Mouse (Mus musculus) liver, embryonic 11.5 days (tissue): ENCODE results near the gene Ovol2. TPM values are rescaled to one million over a fixed set of nuclear protein-coding genes. Genes with fewer than 3 reads are reported as not detected.

Source experiments
- ATAC-seq: fragments of 200-750 bp; cut with Nextera tagmentation; replicated peaks from 2 replicates; pipeline ENCODE4 v1.8.0; 2017; ENCODE audit warnings: moderate number of reproducible peaks, mild to moderate bottlenecking, moderate TSS enrichment, moderate library complexity; ENCODE audit not compliant: low FRiP score
- DNase-seq: peaks from one replicate; pipeline ENCODE4 v3.0.0-alpha.2; 2017; ENCODE audit warnings: low spot score
- H3K27ac ChIP-seq: fragments of 300-500 bp; sonication (generic); 2 replicates; pipeline ENCODE4 v1.5.1; 2014; ENCODE audit warnings: mild to moderate bottlenecking, low read depth, low read length, control low read depth
- H3K27me3 ChIP-seq: fragments of 300-500 bp; sonication (generic); replicated peaks from 2 replicates; pipeline ENCODE4 v1.6.1; 2014; ENCODE audit warnings: low read length, mixed read lengths; ENCODE audit not compliant: control insufficient read depth, insufficient read depth
- H3K36me3 ChIP-seq: fragments of 300-500 bp; sonication (generic); 2 replicates; pipeline ENCODE4 v1.6.1; 2014; ENCODE audit warnings: mild to moderate bottlenecking, low read length, moderate library complexity, mixed read lengths; ENCODE audit not compliant: control insufficient read depth, insufficient read depth
- H3K4me1 ChIP-seq: fragments of 300-500 bp; sonication (generic); replicated peaks from 2 replicates; pipeline ENCODE4 v1.6.1; 2014; ENCODE audit warnings: low read length, mixed read lengths; ENCODE audit not compliant: control insufficient read depth, insufficient read depth
- H3K4me2 ChIP-seq: fragments of 300-500 bp; sonication (generic); 2 replicates; pipeline ENCODE4 v1.6.1; 2014; ENCODE audit warnings: mild to moderate bottlenecking, control low read depth, moderate library complexity
- H3K4me3 ChIP-seq: fragments of 300-500 bp; sonication (generic); 2 replicates; pipeline ENCODE4 v1.5.1; 2014; ENCODE audit warnings: low read depth, low read length, control low read depth
- H3K9ac ChIP-seq: fragments of 300-500 bp; sonication (generic); 2 replicates; pipeline ENCODE4 v1.6.1; 2014; ENCODE audit warnings: low read depth, low read length, control low read depth
- H3K9me3 ChIP-seq: fragments of 300-500 bp; sonication (generic); 2 replicates; pipeline ENCODE4 v1.6.1; 2016; ENCODE audit warnings: low read length, inconsistent platforms, mixed read lengths; ENCODE audit not compliant: control insufficient read depth
- WGBS: fragments of 180-500 bp; shearing (Covaris S2); extraction: QIAGEN DNeasy Blood & Tissue Kit; methylation state at CpG from one replicate; pipeline ENCODE4 v1.1.7; 2014; 5-methylcytosine and 5-hydroxymethylcytosine counted together
- polyA plus RNA-seq: library from polyadenylated mRNA; unstranded; fragments of >200 nt; fragmentation: Nextera tagmentation; extraction: Ambion mirVana; gene quantifications from 2 replicates; pipeline ENCODE4 v1.2.1, GENCODE M21; 2014

Gene Ovol2
- polyA plus RNA-seq, 1 experiment from 2014 or later, result 0.14 TPM

- H3K27ac ChIP-seq, result no peak overlapping the region
- H3K36me3 ChIP-seq, result no peaks in the 10 kb centered on the region
- no peak overlapping the region for H3K9ac ChIP-seq
- 95% methylated on average over 11 of the region's 11 CpGs for WGBS
- H3K27me3 ChIP-seq, result no peaks in the 10 kb centered on the region
- ATAC-seq (no peak), DNase-seq (no peak)
- H3K4me2 ChIP-seq, result no peak overlapping the region
- no peaks in the 10 kb centered on the region for H3K9me3 ChIP-seq
- H3K4me3 ChIP-seq, result no peak overlapping the region
- peaks cover 8% of the 10 kb centered on the region for H3K4me1 ChIP-seq
Observed at GRCm38 (mm10) chr2:144301101-144301500, 30.8 kb downstream of the Ovol2 start.

DNA sequence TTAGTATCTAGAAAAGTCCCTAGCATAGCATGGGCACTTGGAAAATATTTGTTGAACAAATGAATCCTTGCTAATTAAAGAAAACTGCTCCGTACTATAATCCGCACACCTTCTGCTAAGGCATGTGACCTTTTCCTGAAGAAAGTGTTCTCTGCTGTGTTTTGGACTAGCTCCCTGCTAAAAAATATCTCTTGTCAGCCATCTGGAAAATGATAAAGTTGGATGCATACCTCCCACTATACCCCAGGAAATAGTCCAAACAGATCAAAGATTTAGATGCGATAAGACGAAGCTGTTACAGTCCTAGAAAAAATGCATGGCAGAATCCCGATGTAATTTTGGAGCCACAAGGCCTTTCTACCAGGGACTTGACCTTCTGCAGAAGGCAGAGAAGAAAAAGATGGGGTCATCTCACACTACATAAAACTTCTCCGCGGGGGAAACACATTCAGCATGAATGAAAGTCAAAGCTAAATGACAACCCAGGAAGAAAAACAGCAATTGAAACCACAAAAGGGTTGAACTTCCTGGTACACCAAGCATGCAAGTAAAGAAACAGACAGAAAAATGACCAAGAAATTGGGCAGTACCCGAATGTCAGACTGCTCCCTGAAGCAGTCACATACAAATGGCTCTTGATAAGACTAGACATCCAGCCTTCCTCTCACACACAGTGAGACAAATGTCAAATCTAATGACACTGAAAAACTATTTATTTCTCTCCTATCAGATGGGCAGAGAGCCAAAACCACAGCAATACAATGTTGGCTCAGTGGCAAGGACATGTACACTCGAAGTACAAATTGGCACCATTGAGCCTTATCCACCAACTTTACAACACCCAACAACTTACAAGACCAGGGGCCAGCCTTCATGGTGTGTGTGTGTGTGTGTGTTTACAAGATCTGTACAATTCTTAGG, 31.9 kb downstream of the Ovol2 start:
- Histone ChIP-seq H3K27me3 (no peaks in the 10 kb centered on the region), H3K4me3 (no peak overlapping the region), H3K4me2 (no peak overlapping the region), H3K9ac (no peak overlapping the region), H3K27ac (no peak overlapping the region), H3K4me1 (peaks cover 8% of the 10 kb centered on the region), H3K36me3 (no peaks in the 10 kb centered on the region), H3K9me3 (no peaks in the 10 kb centered on the region)
- WGBS, result 66% methylated on average over 9 of the region's 9 CpGs
- DNase-seq, result no peak
- no peak for ATAC-seq

DNA sequence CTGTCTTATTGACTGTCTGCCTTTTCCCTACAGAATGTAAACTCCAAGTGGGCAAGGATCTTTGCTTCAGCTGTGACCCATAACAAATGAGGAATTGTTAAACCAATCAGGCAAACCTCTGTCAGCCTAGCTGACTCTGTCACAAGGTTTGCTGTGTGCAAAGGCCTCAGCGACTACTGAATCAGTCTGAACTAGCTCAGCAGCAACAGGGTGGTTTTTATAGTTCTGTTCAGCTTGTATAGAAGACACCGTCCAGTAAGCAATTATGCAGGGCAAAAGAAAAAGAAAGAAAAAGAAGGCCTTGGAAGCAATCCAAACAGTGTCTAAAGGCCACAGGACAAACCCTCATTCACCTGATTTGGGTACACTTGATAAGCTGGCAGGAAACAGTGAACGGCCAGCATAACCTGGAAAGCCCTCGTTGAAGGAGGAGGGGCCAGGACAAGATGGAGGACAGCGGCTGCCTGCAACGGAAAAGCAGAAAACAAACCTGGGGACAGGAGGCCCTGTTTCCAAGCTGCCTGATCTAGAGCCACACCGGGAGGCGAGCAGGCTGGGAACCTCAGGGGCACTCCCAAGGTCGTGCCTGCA, 36.7 kb downstream of the Ovol2 start:
- H3K27me3 ChIP-seq, result no peaks in the 10 kb centered on the region
- no peak overlapping the region for H3K9ac ChIP-seq
- WGBS, result 57% methylated on average over 9 of the region's 9 CpGs
- H3K4me2 ChIP-seq, result no peak overlapping the region
- no peaks in the 10 kb centered on the region for H3K9me3 ChIP-seq
- H3K27ac ChIP-seq, result no peak overlapping the region
- ATAC-seq (no peak), DNase-seq (no peak)
- H3K36me3 ChIP-seq, result no peaks in the 10 kb centered on the region
- peaks cover 6% of the 10 kb centered on the region for H3K4me1 ChIP-seq
- H3K4me3 ChIP-seq, result no peak overlapping the region

DNA sequence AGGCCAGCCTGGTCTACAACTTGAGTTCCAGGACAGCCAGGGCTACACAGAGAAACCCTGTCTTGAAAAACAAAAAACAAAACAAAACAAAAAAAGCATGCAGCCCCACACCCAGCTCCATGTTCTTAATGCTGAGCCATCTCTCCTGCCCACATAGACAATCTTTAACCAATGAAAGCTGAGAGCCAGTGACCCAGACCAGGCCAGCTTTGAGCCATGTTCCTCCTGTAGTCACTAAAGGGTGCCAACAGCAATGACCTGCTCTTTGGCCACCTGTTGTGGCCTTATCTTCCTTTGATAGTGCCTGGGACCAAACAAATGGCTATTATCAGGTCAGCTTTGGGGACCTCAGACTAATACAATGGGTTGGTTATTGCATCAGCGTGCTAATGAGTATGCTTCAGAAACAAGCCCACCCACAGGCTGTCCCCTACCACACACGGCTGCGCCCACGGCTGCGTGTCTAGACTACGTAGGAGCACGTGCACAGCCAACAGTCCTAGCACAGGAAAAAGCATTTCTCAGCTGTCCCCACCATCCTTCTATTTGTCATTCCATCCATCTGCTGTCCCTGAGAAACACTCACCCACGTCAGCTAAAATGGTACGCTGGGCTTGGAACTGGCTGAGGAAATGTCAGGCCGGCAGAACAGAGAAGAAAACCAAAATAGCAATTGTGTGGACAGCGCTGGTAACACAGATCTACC, 40.2 kb downstream of the Ovol2 start:
- DNase-seq, result no peak
- no peak for ATAC-seq
- 79% methylated on average over 11 of the region's 11 CpGs for WGBS

GRCm38 (mm10) chr2:144290321-144290720, 41.6 kb downstream of the Ovol2 start:
- DNase-seq, result no peak
- 80% methylated on average over 7 of the region's 7 CpGs for WGBS

More for the DNA sequence above, 40.2 kb downstream of the Ovol2 start:
- no peaks in the 10 kb centered on the region for H3K36me3 ChIP-seq
- no peak overlapping the region for H3K4me3 ChIP-seq
- no peak overlapping the region for H3K4me2 ChIP-seq
- H3K27ac ChIP-seq, result no peak overlapping the region
- no peak overlapping the region for H3K9ac ChIP-seq
- no peaks in the 10 kb centered on the region for H3K9me3 ChIP-seq
- H3K27me3 ChIP-seq, result no peaks in the 10 kb centered on the region
- no peaks in the 10 kb centered on the region for H3K4me1 ChIP-seq

DNA sequence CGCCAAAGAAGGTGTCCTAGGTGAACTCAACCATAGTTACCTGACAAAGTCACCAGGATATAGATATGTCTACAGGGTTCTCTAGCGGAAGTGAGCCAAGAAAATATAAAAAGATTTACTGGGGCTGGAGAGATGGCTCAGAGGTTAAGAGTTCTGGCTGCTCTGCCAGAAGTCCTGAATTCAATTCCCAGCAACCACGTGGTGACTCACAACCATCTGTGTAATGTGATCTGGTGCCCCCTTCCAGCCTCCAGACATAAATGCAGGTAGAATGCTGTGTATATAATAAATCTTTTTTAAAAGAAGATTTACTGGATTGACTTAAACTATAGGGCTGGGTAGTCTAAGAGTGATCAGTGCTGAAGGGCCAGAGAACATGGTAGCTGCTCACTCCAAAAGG, 50.5 kb downstream of the Ovol2 start:
- WGBS, result 74% methylated on average over 3 of the region's 3 CpGs
- Histone ChIP-seq H3K4me3 (no peak overlapping the region), H3K27ac (no peak overlapping the region), H3K27me3 (no peaks in the 10 kb centered on the region), H3K36me3 (peaks cover 21% of the 10 kb centered on the region), H3K4me1 (no peaks in the 10 kb centered on the region; the same call in 1 of the 2 replicates), H3K9me3 (no peaks in the 10 kb centered on the region), H3K4me2 (no peak overlapping the region), H3K9ac (no peak overlapping the region)
- ATAC-seq, result no peak
- DNase-seq, result no peak

More at GRCm38 (mm10) chr2:144290321-144290720, 41.6 kb downstream of the Ovol2 start:
- Histone ChIP-seq H3K9me3 (no peaks in the 10 kb centered on the region), H3K4me2 (no peak overlapping the region), H3K4me3 (no peak overlapping the region), H3K36me3 (no peaks in the 10 kb centered on the region), H3K27me3 (no peaks in the 10 kb centered on the region), H3K27ac (no peak overlapping the region), H3K9ac (no peak overlapping the region), H3K4me1 (no peaks in the 10 kb centered on the region)
- ATAC-seq, result no peak

GRCm38 (mm10) chr2:144280568-144280967, 51.4 kb downstream of the Ovol2 start:
- H3K36me3 ChIP-seq, result peaks cover 21% of the 10 kb centered on the region
- DNase-seq, result no peak
- ATAC-seq, result no peak
- no peaks in the 10 kb centered on the region for H3K9me3 ChIP-seq
- H3K4me1 ChIP-seq, result no peaks in the 10 kb centered on the region; the same call in 1 of the 2 replicates
- no peak overlapping the region for H3K27ac ChIP-seq
- no peaks in the 10 kb centered on the region for H3K27me3 ChIP-seq
- H3K4me3 ChIP-seq, result no peak overlapping the region
- 76% methylated on average over 3 of the region's 3 CpGs for WGBS
- no peak overlapping the region for H3K9ac ChIP-seq
- H3K4me2 ChIP-seq, result no peak overlapping the region

DNA sequence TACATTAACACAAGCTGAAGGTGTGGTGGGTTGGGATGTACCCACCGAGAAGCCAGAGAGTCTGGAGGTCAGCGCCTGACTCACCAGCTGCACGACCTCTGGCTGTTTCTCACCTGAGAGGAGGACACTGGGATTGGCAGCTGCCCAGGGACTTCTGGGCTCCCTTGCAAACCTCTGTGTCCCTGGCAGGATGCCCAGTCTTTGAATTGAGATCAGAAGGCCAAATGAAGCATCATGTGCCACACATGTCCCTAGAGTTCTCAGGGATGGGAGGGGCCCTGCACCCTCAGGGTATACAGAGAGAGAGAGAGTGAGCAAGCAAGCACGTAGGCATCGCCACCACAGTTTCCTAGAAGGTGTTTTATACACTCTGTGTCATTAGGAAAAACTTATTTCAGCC, 52.2 kb downstream of the Ovol2 start:
- DNase-seq (no peak), ATAC-seq (no peak)
- Histone ChIP-seq H3K9me3 (no peaks in the 10 kb centered on the region), H3K27ac (no peak overlapping the region), H3K9ac (no peak overlapping the region), H3K36me3 (peaks cover 21% of the 10 kb centered on the region), H3K27me3 (no peaks in the 10 kb centered on the region), H3K4me2 (no peak overlapping the region), H3K4me1 (peaks cover 3% of the 10 kb centered on the region), H3K4me3 (no peak overlapping the region)
- 83% methylated on average over 5 of the region's 5 CpGs for WGBS
